8 mouse cellular contexts compared by ENCODE assay signal in genomic region chr5:143314730-143315513, GRCm38 (mm10). TPM values are rescaled to one million over a fixed set of nuclear protein-coding genes. Genes with fewer than 3 reads are reported as not detected.
DNase-seq lines count a peak whose midpoint lies in the region; ATAC-seq lines count a peak whose summit lies in the region.

Gene E130309D02Rik (minus strand): TSS chr5:143315360.

- peak; percentile 91 for DNase-seq in CD4-positive helper T cell, adult 2 months (ENCODE audit: low read depth, low spot score)
- peak; percentile 52 for DNase-seq in brain, embryonic 18.5 days (ENCODE audit: low read depth, low spot score)
- DNase-seq in kidney, postnatal 14 days: peak; percentile 94
- peak; percentile 82 for DNase-seq in liver, embryonic 13.5 days
- peak; percentile 92 for DNase-seq in neural tube, embryonic 10.5 days (ENCODE audit: extremely low spot score, low spot score)

- peak within 1 kb of the TSS; percentile 93 for H3K27ac ChIP-seq in heart, embryonic 13.5 days (replicated peaks)
- H3K27ac ChIP-seq in liver, embryonic 13.5 days: peak within 1 kb of the TSS; percentile 87
- H3K27ac ChIP-seq in stomach, embryonic 16.5 days (ENCODE audit: low read length): peak within 1 kb of the TSS; percentile 87

- peak within 1 kb of the TSS; percentile 80 for H3K4me2 ChIP-seq in heart, embryonic 13.5 days
- peak within 1 kb of the TSS; percentile 87 for H3K4me2 ChIP-seq in liver, embryonic 13.5 days
- H3K4me2 ChIP-seq in stomach, embryonic 16.5 days (ENCODE audit: low read depth, low read length): peak within 1 kb of the TSS; percentile 85

- under 1% methylated on average over 95 of the region's 101 CpGs for WGBS in heart, embryonic 13.5 days
- under 1% methylated on average over 98 of the region's 101 CpGs for WGBS in liver, embryonic 13.5 days (ENCODE audit: insufficient replicate concordance)
- WGBS in stomach, embryonic 16.5 days: under 1% methylated on average over 90 of the region's 101 CpGs

- peak; percentile 68 for ATAC-seq in erythroid progenitor cell, adult 5-6 weeks (replicated peaks; ENCODE audit: low FRiP score, poor library complexity, severe bottlenecking)
- peak; percentile 77 for ATAC-seq in heart, embryonic 13.5 days (ENCODE audit: extremely low read depth, insufficient number of reproducible peaks, low FRiP score, low TSS enrichment)
- ATAC-seq in liver, embryonic 13.5 days (ENCODE audit: low read depth): peak; percentile 79
- peak; percentile 89 for ATAC-seq in stomach, embryonic 16.5 days (ENCODE audit: insufficient read depth, low FRiP score)

- peak within 1 kb of the TSS; percentile 90 for H3K4me3 ChIP-seq in heart, embryonic 13.5 days
- H3K4me3 ChIP-seq in liver, embryonic 13.5 days (replicated peaks): peak within 1 kb of the TSS; percentile 89
- H3K4me3 ChIP-seq in stomach, embryonic 16.5 days (replicated peaks; ENCODE audit: low read length): peak within 1 kb of the TSS; percentile 77

- H3K9me3 ChIP-seq in heart, embryonic 13.5 days: no peaks in the 10 kb centered on the region
- no peaks in the 10 kb centered on the region for H3K9me3 ChIP-seq in liver, embryonic 13.5 days (replicated peaks)
- no peaks in the 10 kb centered on the region for H3K9me3 ChIP-seq in stomach, embryonic 16.5 days (replicated peaks; ENCODE audit: control insufficient read depth, low read length)

- H3K36me3 ChIP-seq in heart, embryonic 13.5 days: peaks cover 80% of the 10 kb centered on the region
- peaks cover 79% of the 10 kb centered on the region for H3K36me3 ChIP-seq in liver, embryonic 13.5 days
- peaks cover 14% of the 10 kb centered on the region; the same call in 1 of the 2 replicates for H3K36me3 ChIP-seq in stomach, embryonic 16.5 days (ENCODE audit: control insufficient read depth, insufficient read depth, low read length)

- peaks cover 18% of the 10 kb centered on the region for H3K4me1 ChIP-seq in heart, embryonic 13.5 days
- peaks cover 54% of the 10 kb centered on the region for H3K4me1 ChIP-seq in liver, embryonic 13.5 days (replicated peaks)
- peaks cover 16% of the 10 kb centered on the region for H3K4me1 ChIP-seq in stomach, embryonic 16.5 days (ENCODE audit: control insufficient read depth, insufficient read depth, low read length)

- H3K27me3 ChIP-seq in heart, embryonic 13.5 days (replicated peaks): no peaks in the 10 kb centered on the region
- H3K27me3 ChIP-seq in liver, embryonic 13.5 days: no peaks in the 10 kb centered on the region
- H3K27me3 ChIP-seq in stomach, embryonic 16.5 days (ENCODE audit: control insufficient read depth, insufficient read depth, low read length): no peaks in the 10 kb centered on the region

- H3K9ac ChIP-seq in heart, embryonic 13.5 days: peak within 1 kb of the TSS; percentile 96
- H3K9ac ChIP-seq in liver, embryonic 13.5 days: peak within 1 kb of the TSS; percentile 93
- peak within 1 kb of the TSS; percentile 97 for H3K9ac ChIP-seq in stomach, embryonic 16.5 days (ENCODE audit: low read length)

RNA-seq across cellular contexts. Expression of gene E130309D02Rik, which starts in this region (rescaled TPM):
- 14.7 and 20.9 TPM in 2 replicates for total RNA-seq in erythroid progenitor cell, adult 5-6 weeks (2015; ENCODE audit: low replicate concordance)
- 7.8 and 8.2 TPM in 2 replicates for total RNA-seq in erythroid progenitor cell, adult 5-6 weeks (2017; ENCODE audit: low replicate concordance)
- polyA plus RNA-seq in heart, embryonic 13.5 days (2015; fragmentation: Nextera tagmentation; extraction: Ambion mirVana): 22.6 and 22.7 TPM in 2 replicates
- polyA plus RNA-seq in liver, embryonic 13.5 days (2015; fragmentation: Nextera tagmentation; extraction: Ambion mirVana): 27.4 and 30.4 TPM in 2 replicates
- 24.4 and 26.1 TPM in 2 replicates for polyA plus RNA-seq in stomach, embryonic 16.5 days (2015; fragmentation: Nextera tagmentation; extraction: Ambion mirVana)

Comparison
In these comparisons a context has a peak if more than half of its experiments do, and no peak if none do; other contexts are left out.
1. Peak in every context shown above with its lines: DNase-seq, ATAC-seq, H3K4me3 ChIP-seq and H3K27ac ChIP-seq.